Mouse (Mus musculus) adipose tissue, adult 10 weeks (tissue): ENCODE data around the gene Slfnl1. TPM values are rescaled to one million over a fixed set of nuclear protein-coding genes. Genes with fewer than 3 reads are reported as not detected.

Source experiments
- polyA plus RNA-seq: library from polyadenylated mRNA; stranded (reverse); fragments of 350-450 nt; fragmentation: Illumina TruSeq; extraction: RNeasy Lipid Tissue Mini Kit (QIAGEN cat#74804); gene quantifications from one replicate; pipeline ENCODE4 v1.2.3, GENCODE M21; 2014; ENCODE audit warnings: low read depth, low replicate concordance

The Slfnl1 gene
- polyA plus RNA-seq, result 8.8 TPM

GRCm38 (mm10) chr4:120531986-120532385 lies at the start of gene Slfnl1:
Gene Slfnl1 (plus strand): TSS chr4:120532231.

GRCm38 (mm10) chr4:120569486-120570437 lies 37.7 kb downstream of the Slfnl1 start, which contains the start of gene Ctps:
Gene Ctps (minus strand): TSS chr4:120570276.

Other genes starting within 250 kb of the Slfnl1 start
- 0.69 TPM for gene Foxo6, start 244.9 kb upstream of the Slfnl1 start, polyA plus RNA-seq
- 44.2 TPM for gene Scmh1, start 127.0 kb upstream of the Slfnl1 start, polyA plus RNA-seq
- gene Ctps, start 38.0 kb downstream of the Slfnl1 start, polyA plus RNA-seq, result 18.8 TPM
- gene Gm8439, start 56.5 kb downstream of the Slfnl1 start, polyA plus RNA-seq, result 4.9 TPM
- 55.4 TPM for gene Cited4, start 134.3 kb downstream of the Slfnl1 start, polyA plus RNA-seq
- gene Kcnq4, start 216.4 kb downstream of the Slfnl1 start, polyA plus RNA-seq, result 5.2 TPM